Mouse (Mus musculus) kidney, adult 2 months (tissue): ENCODE data around the gene Naa38. TPM values are rescaled to one million over a fixed set of nuclear protein-coding genes. Genes with fewer than 3 reads are reported as not detected.
A peak's percentile ranks its signal among the peaks of the same experiment; 100 is the strongest.
"Not testable (repeated sequence)": the region's sequence is repeated elsewhere in the genome, so short reads cannot be mapped to it uniquely, and the experiment has no call there.

Source experiments
- DNase-seq: peaks from one replicate; pipeline ENCODE4 v3.0.0; 2021
- H3K27ac ChIP-seq: fragments of 200-500 bp; 2 replicates; pipeline ENCODE4 v1.5.1; 2012; ENCODE audit warnings: low read depth, low read length, control low read depth, inconsistent platforms; ENCODE audit not compliant: insufficient read depth
- H3K27me3 ChIP-seq: fragments of 200-500 bp; replicated peaks from 2 replicates; pipeline ENCODE4 v1.6.1; 2012; ENCODE audit warnings: mild to moderate bottlenecking, moderate library complexity, low read length, inconsistent platforms; ENCODE audit not compliant: control insufficient read depth, insufficient read depth
- H3K36me3 ChIP-seq: fragments of 200-500 bp; 2 replicates; pipeline ENCODE4 v1.6.1; 2012; ENCODE audit warnings: mild to moderate bottlenecking, moderate library complexity, low read length, inconsistent platforms; ENCODE audit not compliant: control insufficient read depth, insufficient read depth
- H3K4me1 ChIP-seq: fragments of 200-500 bp; 2 replicates; pipeline ENCODE4 v1.6.1; 2011; ENCODE audit warnings: low read length; ENCODE audit not compliant: control insufficient read depth, insufficient read depth
- H3K4me3 ChIP-seq: fragments of 200-500 bp; 2 replicates; pipeline ENCODE4 v1.5.1; 2011; ENCODE audit warnings: mild to moderate bottlenecking, low read depth, low read length, control low read depth; ENCODE audit not compliant: insufficient read depth
- CTCF ChIP-seq: fragments of 200-500 bp; conservative IDR thresholded peaks from 2 replicates; pipeline ENCODE4 v1.5.1; 2011; ENCODE audit warnings: low read depth, mild to moderate bottlenecking, control low read depth, low read length, moderate library complexity, mixed read lengths; ENCODE audit not compliant: insufficient read depth, insufficient read length
- POLR2A ChIP-seq: fragments of 200-500 bp; IDR thresholded peaks from one replicate; pipeline ENCODE4 v1.6.1; 2011; ENCODE audit warnings: low read depth, low read length, control low read depth
- WGBS: fragments of 180-500 bp; shearing (Covaris S2); methylation state at CpG from one replicate; pipeline ENCODE4 v1.1.7; 2018; 5-methylcytosine and 5-hydroxymethylcytosine counted together
- polyA plus RNA-seq: library from polyadenylated mRNA; depleted of rRNA; stranded (reverse); fragments of >200 nt; gene quantifications from 2 replicates; pipeline ENCODE4 v1.2.3, GENCODE M21; 2012

Naa38 gene
- polyA plus RNA-seq, 1 experiment = 317 TPM

DNA sequence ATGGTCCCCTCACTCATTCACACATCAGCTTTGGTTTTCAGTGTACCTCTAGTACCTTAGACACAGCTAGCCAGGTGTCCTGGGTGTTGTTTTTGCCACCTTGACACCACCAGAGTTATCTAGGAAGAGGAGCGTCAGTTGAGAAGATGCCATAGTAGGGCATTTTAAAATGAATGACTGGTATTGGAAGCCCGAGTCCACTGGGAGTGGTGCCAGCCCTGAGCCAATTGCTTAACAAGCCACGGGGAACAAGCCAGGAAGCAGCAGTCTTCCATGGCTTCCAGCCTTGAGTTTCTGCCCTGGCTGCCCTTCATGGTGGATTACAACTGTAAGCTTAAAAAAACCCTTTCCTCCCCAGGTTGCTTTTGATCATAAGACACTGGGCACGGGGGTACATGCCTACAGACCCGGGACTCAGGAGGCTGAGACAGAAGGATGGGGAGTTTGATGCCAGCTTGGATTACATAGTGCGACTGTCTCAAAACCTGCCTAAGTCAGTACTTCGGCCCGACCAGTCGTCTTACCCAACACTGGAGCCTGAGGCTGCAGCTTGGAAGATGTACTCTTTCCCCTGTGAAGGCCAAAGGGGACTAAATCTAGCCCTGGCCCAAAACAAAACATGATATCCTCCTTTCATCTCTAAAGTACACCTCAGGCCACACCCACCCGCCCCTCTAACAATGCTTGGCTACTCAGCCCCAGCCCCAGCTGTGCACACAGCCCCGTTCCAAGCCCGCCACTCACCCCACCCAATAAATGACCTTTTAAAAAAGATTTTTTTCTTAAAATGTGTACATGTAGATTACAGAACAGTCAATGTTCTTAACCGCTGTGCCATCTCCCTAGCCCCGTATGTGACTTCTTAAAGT lies 5.5 kb upstream of the Naa38 start:
- no peaks in the 10 kb centered on the region for H3K27me3 ChIP-seq
- H3K27ac ChIP-seq = no peak overlapping the region
- peak; percentile 78 for DNase-seq
- TF ChIP-seq POLR2A = no peak
- TF ChIP-seq CTCF = no peak
- H3K4me1 ChIP-seq = peaks cover 15% of the 10 kb centered on the region; the same call in 1 of the 2 replicates
- WGBS = 39% methylated on average over 14 of the region's 14 CpGs
- no peaks in the 10 kb centered on the region for H3K36me3 ChIP-seq
- no peak overlapping the region for H3K4me3 ChIP-seq

DNA sequence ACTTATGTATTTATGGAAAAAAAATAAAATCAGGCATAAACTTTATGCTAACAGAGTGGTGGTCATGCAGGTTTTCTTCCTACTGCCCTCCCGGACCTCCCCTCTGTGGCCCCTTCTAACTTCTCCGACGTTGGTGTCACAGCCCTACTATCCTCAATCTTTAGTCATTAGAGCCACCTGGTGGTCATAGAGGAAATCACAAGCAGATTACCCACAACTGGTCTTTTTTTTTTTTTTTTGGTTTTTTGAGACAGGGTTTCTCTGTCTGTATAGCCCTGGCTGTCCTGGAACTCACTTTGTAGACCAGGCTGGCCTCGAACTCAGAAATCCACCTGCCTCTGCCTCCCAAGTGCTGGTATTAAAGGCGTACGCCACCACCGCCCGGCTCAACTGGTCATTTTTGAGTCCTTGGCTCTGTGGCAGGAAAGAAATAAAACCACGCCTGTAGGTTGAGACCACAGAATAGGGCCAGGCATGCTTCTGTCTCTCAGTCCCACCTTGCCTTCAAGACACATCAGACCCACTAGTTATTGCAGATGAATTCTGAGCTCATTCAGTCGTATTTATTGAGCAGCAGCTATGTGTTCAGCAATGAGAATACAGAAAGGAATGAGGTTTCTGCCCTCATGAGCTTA lies 4.8 kb upstream of the Naa38 start:
- Histone ChIP-seq H3K27ac (no peak overlapping the region), H3K36me3 (no peaks in the 10 kb centered on the region), H3K27me3 (no peaks in the 10 kb centered on the region), H3K4me1 (peaks cover 12% of the 10 kb centered on the region; the same call in 1 of the 2 replicates), H3K4me3 (no peak overlapping the region)
- DNase-seq = peak; percentile 84
- 48% methylated on average over 10 of the region's 10 CpGs for WGBS
- TF ChIP-seq POLR2A = no peak
- peak; percentile 51 for TF ChIP-seq CTCF

DNA sequence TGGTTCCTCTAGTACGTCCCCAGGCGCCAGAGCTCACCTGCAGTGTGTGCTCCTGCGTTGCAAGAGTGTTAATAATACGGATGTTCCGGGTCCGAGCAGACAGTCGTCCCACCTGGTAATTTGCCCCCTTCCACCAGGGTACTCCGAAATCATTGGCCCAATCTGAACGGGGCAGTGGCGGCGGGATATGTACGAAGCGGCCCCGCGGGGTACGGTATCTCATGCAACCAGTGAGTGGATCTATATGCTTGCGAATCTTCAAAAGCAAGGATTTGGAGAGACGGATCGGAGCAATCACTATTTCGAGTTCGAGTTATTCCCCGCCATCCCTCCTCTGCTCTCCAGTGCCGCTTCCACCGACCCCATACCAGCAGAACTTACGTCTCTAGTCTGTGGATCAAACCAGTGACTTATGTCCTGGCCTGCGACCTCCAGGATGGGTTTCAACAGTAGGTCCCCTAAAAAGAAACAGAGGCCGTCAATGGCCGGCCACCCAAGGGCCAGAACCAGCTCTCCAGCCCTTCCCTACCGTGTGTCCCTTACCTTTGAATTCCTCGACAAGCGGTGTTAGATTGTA lies 608 bp upstream of the Naa38 start:
- not testable (repeated sequence) for H3K4me1 ChIP-seq, DNase-seq, H3K36me3 ChIP-seq, H3K27me3 ChIP-seq
- Histone ChIP-seq H3K4me3 (peak overlapping the region; percentile 91), H3K27ac (peak overlapping the region; percentile 66)
- WGBS = under 1% methylated on average over 31 of the region's 31 CpGs

DNA sequence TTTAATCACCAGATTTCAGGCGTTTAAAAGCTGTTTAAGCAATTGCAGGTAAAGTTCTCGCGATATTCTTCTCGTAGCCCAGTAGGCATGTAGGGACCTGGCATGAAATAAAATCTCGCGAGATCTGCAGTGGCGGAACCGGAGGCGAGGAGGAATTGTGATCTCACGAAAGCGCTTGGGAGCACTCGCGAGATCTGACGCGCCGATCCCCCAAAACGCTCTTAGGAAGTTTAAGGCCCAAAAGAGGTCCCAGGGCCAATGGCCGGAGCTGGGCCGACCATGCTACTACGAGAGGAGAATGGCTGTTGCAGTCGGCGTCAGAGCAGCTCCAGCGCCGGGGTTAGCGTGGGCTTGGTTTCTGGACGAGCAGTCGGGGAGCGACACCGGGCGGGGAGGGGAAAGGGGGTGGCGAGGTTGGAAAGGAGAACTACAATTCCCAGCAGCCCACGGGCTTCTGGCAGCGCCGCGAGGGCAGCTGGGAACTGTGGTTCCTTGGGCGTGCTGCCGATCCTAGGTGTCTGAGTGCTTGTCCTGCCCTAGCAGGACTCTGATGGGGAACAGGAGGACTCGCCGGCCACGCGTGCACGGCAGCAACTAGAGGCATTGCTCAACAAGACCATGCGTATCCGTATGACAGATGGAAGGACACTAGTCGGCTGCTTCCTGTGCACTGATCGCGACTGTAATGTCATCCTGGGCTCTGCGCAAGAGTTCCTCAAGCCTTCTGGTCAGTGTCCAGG lies 517 bp downstream of the Naa38 start:
- Histone ChIP-seq H3K4me3 (peak overlapping the region; percentile 75), H3K27ac (peak overlapping the region; percentile 99), H3K27me3 (no peaks in the 10 kb centered on the region), H3K36me3 (no peaks in the 10 kb centered on the region), H3K4me1 (peaks cover 3% of the 10 kb centered on the region; the same call in 1 of the 2 replicates)
- under 1% methylated on average over 48 of the region's 48 CpGs for WGBS
- peak; percentile 62 for TF ChIP-seq POLR2A
- no peak for TF ChIP-seq CTCF
- DNase-seq = peak; percentile 99

DNA sequence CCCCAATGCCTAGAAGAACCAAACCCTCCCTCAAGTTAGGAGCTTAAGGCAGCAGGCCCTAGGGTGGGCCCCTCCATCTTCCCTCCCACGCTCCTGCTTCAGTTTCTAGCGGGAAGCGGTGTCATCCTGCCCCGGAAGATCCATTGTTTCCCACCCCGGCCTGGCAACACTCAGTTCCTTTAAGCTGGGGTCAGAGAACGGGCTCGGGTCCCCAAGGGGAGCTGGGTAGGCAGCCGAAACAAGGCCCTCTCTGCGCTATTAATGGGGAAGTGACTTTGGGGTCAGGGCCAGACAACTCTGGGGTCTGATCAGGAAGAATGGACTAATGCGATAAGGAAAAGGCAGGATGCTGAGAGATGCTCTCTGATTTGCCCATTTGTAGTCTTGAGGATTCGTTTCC lies 1.5 kb downstream of the Naa38 start:
- no peak for TF ChIP-seq POLR2A
- TF ChIP-seq CTCF = no peak
- Histone ChIP-seq H3K27ac (peak overlapping the region; percentile 65), H3K4me1 (peaks cover 3% of the 10 kb centered on the region; the same call in 1 of the 2 replicates), H3K27me3 (no peaks in the 10 kb centered on the region), H3K36me3 (no peaks in the 10 kb centered on the region), H3K4me3 (peak overlapping the region; percentile 75)
- 40% methylated on average over 11 of the region's 11 CpGs for WGBS
- peak; percentile 82 for DNase-seq

DNA sequence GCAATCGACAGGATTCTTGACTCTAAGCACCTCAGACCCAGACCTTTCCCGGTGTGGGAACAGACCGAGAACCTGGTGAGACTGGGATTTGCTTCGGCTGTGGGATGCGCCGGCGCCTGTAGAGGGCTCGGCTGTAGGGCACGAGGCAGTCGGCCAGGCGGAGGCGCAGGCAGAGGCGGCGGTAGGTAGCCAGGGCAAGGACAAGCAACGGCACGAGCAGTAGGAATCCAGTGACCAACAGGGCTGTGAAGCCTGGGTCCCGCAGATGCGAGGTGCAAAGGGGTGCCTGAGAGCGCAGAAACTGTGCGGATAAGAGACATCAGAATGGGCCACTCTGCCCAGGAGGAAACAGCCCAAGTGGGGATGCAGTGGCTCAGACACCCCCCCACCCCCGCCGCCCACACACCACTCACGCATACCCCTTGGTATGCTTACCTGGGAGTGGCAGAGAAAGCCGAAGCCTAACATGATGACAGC lies 2.3 kb downstream of the Naa38 start:
- H3K27me3 ChIP-seq = no peaks in the 10 kb centered on the region
- no peak for TF ChIP-seq CTCF
- TF ChIP-seq POLR2A = no peak
- H3K4me3 ChIP-seq = peak overlapping the region; percentile 60
- peak overlapping the region; percentile 63 for H3K27ac ChIP-seq
- WGBS = 28% methylated on average over 24 of the region's 24 CpGs
- H3K4me1 ChIP-seq = peaks cover 3% of the 10 kb centered on the region; the same call in 1 of the 2 replicates
- no peak for DNase-seq
- no peaks in the 10 kb centered on the region for H3K36me3 ChIP-seq

DNA sequence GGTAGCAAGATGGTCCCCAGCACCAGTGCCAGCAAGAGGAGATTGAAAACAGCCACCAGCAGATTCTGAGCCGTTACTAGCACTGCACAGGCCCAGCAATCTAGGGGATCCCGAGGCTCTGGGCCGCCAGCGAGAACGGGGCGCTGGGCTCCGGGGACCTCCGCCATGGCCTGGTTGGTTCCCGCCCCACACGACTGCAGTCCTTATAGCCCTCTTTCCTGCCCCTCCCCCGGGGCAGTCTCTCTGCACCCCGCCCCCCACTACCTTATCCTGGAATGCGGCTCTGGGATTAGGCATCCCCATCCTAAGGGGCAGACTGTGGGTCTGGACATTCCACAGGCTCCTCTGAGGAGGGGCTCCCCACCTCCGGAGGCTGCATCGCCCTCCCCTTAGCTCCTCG lies 2.8 kb downstream of the Naa38 start, which contains the start of gene Tmem88:
Gene Tmem88, minus strand, starts transcription at position 176 of the 400 bp plus-strand sequence.
- Histone ChIP-seq H3K4me1 (peaks cover 3% of the 10 kb centered on the region; the same call in 1 of the 2 replicates), H3K36me3 (no peaks in the 10 kb centered on the region), H3K27ac (peak within 1 kb of the TSS; percentile 63), H3K27me3 (no peaks in the 10 kb centered on the region), H3K4me3 (peak within 1 kb of the TSS; percentile 60)
- peak; percentile 69 for DNase-seq
- no peak for TF ChIP-seq CTCF
- peak; percentile 27 for TF ChIP-seq POLR2A
- 28% methylated on average over 16 of the region's 16 CpGs for WGBS
